Mouse (Mus musculus) ZHBTc4 (cell line): ENCODE data around the gene Nmnat2.

Experiments used
- DNase-seq: peaks from one replicate; pipeline ENCODE4 v3.0.0-alpha.2; 2011; ENCODE audit warnings: low read depth, low spot score

The Nmnat2 gene

GRCm38 (mm10) chr1:153092237-153092975 lies 137.6 kb downstream of the Nmnat2 start:
- DNase-seq, result peak; percentile 96

GRCm38 (mm10) chr1:153093172-153093571 lies 138.4 kb downstream of the Nmnat2 start:
- DNase-seq, result peak; percentile 93

GRCm38 (mm10) chr1:153093581-153093980 lies 138.8 kb downstream of the Nmnat2 start:
- DNase-seq, result no peak

- DNase-seq, result no peak
These were observed 139.7 kb downstream of the Nmnat2 start for GRCm38 (mm10) chr1:153094226-153095076.

GRCm38 (mm10) chr1:153095328-153095727 lies 140.5 kb downstream of the Nmnat2 start:
- DNase-seq, result peak; percentile 71

- DNase-seq, result peak; percentile 78
These were observed 141.3 kb downstream of the Nmnat2 start for GRCm38 (mm10) chr1:153095826-153096727.

GRCm38 (mm10) chr1:153097017-153097675 lies 142.4 kb downstream of the Nmnat2 start:
- DNase-seq, result peak; percentile 55

- peak; percentile 63 for DNase-seq
These were observed 143.8 kb downstream of the Nmnat2 start for GRCm38 (mm10) chr1:153098586-153098985.

- DNase-seq, result no peak
These were observed 146.1 kb downstream of the Nmnat2 start for GRCm38 (mm10) chr1:153100912-153101311.

- peak; percentile 84 for DNase-seq
These were observed 146.6 kb downstream of the Nmnat2 start for GRCm38 (mm10) chr1:153101327-153101880.

GRCm38 (mm10) chr1:153102296-153103185 lies 147.7 kb downstream of the Nmnat2 start:
- no peak for DNase-seq

- peak; percentile 30 for DNase-seq
These were observed 148.4 kb downstream of the Nmnat2 start for GRCm38 (mm10) chr1:153103186-153103554.

GRCm38 (mm10) chr1:153104804-153105203 lies 150.0 kb downstream of the Nmnat2 start:
- no peak for DNase-seq

- no peak for DNase-seq
These were observed 153.1 kb downstream of the Nmnat2 start for GRCm38 (mm10) chr1:153107866-153108265.

GRCm38 (mm10) chr1:153109346-153109745 lies 154.6 kb downstream of the Nmnat2 start:
- DNase-seq, result peak; percentile 75

GRCm38 (mm10) chr1:153109836-153110235 lies 155.0 kb downstream of the Nmnat2 start:
- DNase-seq, result peak; percentile 35

GRCm38 (mm10) chr1:153111596-153111995 lies 156.8 kb downstream of the Nmnat2 start:
- DNase-seq, result no peak

- DNase-seq, result peak; percentile 54
These were observed 160.5 kb downstream of the Nmnat2 start for GRCm38 (mm10) chr1:153115315-153115714.

GRCm38 (mm10) chr1:153120544-153120943 lies 165.8 kb downstream of the Nmnat2 start:
- no peak for DNase-seq

GRCm38 (mm10) chr1:153121320-153121719 lies 166.5 kb downstream of the Nmnat2 start:
- DNase-seq, result no peak
